Mouse (Mus musculus) mature B cell (primary cell): ENCODE measurements around the gene Rbm41.

ENCODE experiments used
- in situ Hi-C: fragments of 300-500 bp; cut with MboI; formaldehyde crosslinking; loops from 2 replicates; pipeline ENCODE4 v1.14.3; 2019

Rbm41 gene

DNA sequence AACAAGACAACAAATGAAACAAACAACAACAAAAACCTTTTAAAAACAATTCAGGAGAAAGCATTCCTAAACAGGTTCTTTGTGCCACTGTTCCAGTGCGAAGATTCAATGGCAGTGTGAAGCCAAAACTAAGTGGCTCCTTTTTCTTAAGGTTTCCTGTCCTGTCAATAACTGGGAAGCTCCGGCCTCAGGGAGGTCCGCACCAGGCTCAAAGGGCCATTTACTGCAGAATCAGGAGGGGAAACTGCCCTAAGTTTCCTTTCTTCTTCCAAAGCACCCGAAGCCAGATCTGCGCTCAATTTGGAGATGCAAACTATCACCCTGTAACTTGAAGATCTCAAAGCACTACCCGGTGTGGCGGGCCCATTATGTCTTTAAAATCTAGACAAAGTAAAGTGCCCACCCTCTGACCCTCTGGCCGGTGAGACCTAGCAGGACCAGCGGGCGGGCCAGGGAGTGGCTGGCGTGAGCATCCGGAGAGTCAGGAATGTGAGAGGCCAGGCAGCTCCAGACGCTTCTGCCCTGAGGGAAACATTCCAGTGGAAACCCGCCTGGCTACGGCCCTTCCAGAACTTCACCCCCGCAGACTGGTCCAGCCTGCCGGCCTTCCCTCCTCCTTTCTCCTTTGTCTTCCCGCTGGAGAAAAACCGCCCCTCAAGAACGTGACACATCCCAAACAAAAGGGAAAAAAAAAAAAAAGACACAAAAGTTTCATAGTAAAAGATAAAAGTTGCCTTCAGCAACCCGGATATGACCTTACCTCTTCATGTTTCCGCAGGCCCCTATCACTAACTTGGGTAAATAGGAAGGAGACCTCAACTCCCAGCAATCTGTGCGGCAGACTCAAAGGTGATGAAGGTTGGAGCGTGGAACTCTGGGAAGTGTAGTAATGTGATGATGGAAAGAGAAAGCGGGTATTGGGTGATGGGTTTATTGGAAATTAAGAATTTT lies at the start of gene Rbm41:
Gene Rbm41, minus strand, starts transcription at position 856 of the 951 bp plus-strand sequence.
- in situ Hi-C loops = loop anchor here (25.0 kb wide), 1 partner anchor 464 kb away; the partner anchor contains the start of gene Prps1

- in situ Hi-C loops = loop anchor here (25.0 kb wide), 1 partner anchor 464 kb away; the partner anchor contains the start of gene Prps1
Observed at GRCm38 (mm10) chrX:139998691-139999065, 283 bp upstream of the Rbm41 start.

DNA sequence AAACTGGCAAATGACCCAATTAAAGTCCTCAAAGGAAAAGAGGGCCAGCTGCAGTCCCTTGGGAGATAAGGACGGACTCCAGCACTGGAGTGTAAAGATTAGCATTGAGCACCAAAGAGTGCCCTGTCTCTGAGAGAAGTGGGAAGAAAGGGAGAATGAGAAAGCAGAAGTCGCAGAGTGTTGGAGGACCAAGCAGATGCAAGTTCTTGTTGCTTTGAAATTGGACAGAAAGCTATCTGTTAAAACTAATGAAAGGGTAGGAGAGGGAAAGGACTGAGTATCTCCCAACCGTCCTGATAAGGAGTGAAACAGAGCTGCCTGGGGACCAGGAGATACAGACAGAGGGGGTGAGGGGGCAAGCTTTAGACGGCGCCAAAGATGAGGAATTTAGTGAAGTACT lies 16.3 kb downstream of the Rbm41 start:
- in situ Hi-C loops = loop anchor here (25.0 kb wide), 1 partner anchor 480 kb away; the partner anchor contains the start of gene Prps1

- in situ Hi-C loops = no loop called here
Observed at GRCm38 (mm10) chrX:139933507-139933906, 64.9 kb downstream of the Rbm41 start.

- in situ Hi-C loops = no loop called here
Observed at GRCm38 (mm10) chrX:139932472-139932871, 65.9 kb downstream of the Rbm41 start.

- in situ Hi-C loops = no loop called here
Observed at GRCm38 (mm10) chrX:139920572-139920971, 77.8 kb downstream of the Rbm41 start.

DNA sequence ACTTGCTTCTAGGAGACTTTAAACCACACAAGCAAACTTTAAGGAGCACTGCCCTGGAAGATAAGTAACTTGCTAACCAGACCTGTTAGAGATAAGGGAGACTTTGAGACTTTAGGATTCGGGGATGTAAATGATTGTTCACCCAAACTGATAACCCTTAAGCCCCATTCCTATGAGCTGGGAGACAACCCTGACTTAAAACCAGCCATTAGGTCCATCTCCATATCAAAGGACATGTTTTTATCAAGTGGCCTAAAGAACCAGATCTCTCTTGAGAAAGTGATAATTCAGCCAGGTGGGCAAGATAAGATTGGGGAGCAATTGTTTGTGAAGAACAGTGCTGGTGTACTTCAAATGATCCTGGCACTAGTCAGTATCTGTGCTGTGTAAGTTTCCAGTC lies 107.0 kb downstream of the Rbm41 start:
- in situ Hi-C loops = no loop called here

DNA sequence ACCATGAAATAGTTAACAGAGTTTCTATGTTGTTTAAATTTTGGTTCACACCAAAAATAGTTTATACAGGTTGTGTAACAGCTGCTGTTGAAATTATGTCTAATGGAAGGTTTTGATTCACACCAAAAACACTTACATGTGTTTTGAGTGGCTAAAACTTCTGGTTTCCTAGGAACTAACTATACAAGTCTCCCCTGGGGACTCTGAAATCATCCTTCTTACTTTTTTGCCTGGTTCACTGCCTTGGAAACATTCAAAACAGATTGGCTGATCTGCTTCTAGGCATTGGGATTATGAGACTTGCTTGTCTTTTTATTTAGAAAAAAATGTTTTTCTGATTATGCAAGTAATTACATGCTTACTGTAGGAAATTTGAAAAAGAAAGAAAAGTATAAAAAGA lies 115.2 kb downstream of the Rbm41 start:
- in situ Hi-C loops = no loop called here

DNA sequence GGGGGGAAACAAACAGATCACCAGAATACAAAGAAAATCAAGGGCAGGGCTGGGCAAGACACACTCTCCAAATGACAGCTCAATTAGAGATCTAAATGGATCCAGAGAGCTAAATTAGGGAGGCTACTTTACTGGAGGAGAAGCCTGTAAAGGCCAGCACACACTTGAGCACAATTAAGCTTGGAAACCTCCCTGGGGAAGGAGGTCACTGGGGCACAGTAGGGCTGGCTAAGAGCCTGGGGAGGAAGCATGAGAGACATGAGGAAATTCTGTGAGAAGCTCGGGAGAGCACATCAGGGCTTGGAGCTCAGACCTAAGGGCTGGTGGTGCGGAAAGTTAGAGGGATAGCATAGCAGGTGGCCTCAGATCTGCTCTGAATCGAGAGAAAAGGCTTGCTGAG lies 120.5 kb downstream of the Rbm41 start:
- in situ Hi-C loops = no loop called here

- in situ Hi-C loops = no loop called here
Observed at GRCm38 (mm10) chrX:139877105-139877504, 121.3 kb downstream of the Rbm41 start.

DNA sequence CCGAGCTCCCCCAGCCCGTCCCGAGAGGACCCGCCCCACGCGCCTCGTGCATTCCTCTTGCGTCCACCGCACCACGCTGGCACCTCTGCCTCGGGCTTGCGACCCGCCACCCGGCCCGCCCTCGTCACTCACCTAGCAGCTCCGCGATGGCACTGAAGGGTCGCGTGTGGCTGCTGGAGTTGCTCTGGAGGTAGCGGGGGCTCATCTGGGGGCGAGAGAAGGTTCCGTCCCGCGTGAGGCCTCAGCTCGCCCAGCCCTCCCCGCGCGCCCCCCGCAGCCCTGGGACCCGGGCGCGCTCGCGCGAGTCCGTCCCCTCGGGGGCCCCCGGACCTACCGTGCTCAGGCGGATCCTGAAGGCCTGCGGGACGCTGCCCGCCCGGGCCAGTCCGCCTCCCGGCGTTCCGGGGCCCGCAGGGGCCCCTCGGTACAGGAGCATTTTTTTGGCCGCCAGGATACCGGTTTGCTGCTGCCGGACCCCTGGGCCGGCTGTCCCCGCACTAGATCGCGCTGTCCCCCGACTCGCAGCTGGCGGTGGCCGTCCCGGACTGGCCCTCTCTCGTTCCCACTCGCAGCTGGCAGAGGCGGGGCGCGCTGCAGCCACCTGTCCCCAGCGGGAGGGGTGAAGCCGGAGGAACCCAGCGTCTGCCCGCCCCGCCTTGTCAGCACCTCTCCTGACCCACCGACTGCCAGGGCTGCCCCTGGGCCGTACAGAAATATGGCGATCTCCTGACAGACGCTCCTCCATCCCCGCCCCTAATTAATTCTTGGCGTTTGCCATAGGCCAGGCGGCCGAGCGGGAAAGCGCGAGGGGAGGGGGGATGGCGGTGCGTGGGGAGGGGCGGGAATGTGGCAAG lies 127.2 kb downstream of the Rbm41 start, which contains the start of gene Morc4:
Gene Morc4, minus strand, starts transcription at position 740 of the 854 bp plus-strand sequence.
- in situ Hi-C loops = no loop called here

DNA sequence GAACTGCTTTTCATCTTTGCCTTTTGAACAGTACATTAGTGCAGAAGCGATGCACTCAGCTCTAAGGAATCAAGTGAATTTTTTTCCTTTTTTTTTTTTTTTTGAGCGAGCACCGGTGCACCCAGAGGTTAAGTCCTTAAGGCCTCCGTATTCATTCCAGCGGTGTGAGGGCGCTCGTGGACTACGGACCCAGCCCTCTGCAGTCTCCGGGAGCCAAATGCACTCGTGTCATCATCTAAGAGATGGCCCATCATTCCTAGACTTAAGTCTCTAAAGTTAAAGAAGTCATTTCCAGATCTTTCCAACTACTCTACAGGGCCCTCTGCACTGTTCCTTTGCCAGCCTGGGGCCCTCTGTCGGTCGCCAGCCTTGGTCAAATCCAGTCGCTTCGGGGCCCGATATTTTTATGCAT lies 128.1 kb downstream of the Rbm41 start:
- in situ Hi-C loops = no loop called here

DNA sequence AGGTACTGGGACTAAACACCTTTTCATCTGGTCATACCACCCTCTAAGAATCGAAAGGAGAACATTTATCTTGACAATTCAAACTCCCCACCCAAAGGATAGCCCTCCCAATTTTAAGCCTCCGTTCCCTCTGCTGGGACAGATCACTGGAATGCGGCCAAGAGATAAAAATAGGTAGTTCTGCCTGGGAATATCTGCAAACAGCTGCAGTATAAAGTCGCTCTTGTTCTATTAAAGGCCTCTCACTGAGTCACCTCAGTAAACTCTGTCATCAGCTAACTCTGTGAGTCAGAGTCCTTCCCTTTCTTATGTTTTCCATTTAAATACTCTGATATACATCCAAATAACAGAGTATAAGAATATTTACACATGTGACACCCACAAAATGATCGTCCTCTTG lies 139.0 kb downstream of the Rbm41 start:
- in situ Hi-C loops = no loop called here

- in situ Hi-C loops = no loop called here
Observed at GRCm38 (mm10) chrX:139854795-139855194, 143.6 kb downstream of the Rbm41 start.

DNA sequence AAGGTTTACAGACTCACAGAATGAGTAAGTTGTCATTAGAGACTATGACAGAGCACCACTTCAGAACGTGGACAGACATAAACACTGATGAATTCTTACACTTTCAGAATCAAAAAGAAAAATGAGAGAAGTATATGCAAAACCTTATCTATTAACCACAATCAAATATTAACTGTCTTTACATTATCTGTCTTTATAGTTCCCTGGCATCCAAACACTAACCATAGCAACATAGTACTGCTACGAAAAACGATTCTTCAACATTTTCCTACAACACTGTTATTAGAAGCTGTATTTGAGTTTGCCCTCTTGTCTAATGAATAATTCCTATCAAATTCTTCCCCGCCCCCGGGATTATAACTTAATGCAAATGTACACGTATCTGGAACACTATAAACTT lies 157.3 kb downstream of the Rbm41 start:
- in situ Hi-C loops = no loop called here
